Mouse (Mus musculus): ENCODE data around the gene Agpat1.

The Agpat1 gene

DNA sequence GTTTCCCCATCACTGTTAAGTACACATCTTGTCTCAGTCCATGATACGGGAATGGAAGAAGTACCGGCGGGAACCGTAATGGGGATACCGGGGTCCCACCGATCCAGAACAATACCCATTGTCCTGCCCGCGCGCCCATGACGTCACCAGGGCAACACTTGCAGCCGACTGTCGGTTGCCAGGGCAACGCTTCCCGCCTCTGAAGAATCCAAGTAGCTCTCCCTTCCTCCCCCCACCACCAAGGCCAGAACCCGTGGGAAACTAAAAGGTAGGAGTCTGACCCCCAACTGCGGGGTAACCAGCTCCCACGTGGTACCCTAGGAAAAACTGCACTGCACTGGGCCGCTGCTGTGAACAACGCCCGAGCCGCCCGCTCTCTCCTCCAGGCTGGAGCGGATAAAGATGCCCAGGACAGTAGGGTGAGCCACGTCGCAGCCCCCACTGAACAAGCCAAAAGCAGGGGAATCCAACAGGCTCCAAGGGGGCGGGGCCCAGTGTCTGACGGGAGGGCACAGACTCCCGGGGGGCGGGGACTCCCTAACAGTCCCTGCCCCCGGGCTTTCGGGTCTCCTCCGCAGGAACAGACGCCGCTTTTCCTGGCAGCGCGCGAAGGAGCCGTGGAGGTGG lies 17.2 kb upstream of the Agpat1 start:
- peak; percentile 61 to 89 for DNase-seq

DNA sequence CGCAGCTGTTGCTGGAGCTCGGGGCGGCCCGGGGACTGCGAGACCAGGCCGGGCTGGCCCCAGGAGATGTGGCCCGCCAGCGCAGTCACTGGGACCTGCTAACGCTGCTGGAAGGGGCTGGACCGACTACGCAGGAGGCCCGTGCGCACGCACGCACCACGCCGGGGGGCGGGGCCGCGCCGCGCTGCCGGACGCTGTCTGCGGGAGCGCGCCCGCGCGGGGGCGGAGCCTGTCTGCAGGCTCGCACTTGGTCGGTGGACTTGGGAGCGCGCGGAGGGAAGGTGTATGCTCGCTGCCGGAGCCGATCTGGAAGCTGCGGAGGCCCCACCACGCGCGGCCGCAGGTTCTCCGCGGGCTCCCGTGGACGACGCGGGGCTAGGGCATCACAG lies 16.6 kb upstream of the Agpat1 start:
- DNase-seq: peak; percentile 95 to 96

- no peak for DNase-seq
Observed at GRCm38 (mm10) chr17:34587814-34588213, 16.2 kb upstream of the Agpat1 start.

GRCm38 (mm10) chr17:34588767-34589166 lies 15.3 kb upstream of the Agpat1 start:
- no peak for DNase-seq

DNA sequence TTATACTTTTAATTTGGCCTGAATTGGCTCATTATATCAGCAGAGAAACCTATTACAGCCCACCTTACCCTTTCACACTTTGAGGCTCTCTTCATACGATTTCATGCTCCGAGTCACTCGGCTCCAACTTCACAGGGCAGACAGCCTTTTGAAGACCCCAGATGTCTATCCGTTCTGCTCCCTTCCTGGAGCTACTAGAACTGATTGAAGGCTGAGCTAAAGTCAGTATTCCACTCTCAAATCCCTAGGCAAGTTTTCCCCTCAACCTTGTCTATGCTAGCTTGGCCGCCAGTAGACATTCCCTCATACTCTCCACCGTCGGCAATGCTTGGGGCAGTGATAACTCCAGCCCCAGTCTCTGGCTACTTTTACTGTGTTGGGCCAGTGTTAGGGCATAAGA lies 14.9 kb upstream of the Agpat1 start:
- DNase-seq: no peak

GRCm38 (mm10) chr17:34589681-34590101 lies 14.4 kb upstream of the Agpat1 start, which contains the start of gene Gpsm3:
Gene Gpsm3, plus strand, starts transcription at chr17:34589806.
- DNase-seq: peak; percentile 54 to 78

- DNase-seq: no peak
Observed at GRCm38 (mm10) chr17:34590154-34590987, 13.7 kb upstream of the Agpat1 start.

DNA sequence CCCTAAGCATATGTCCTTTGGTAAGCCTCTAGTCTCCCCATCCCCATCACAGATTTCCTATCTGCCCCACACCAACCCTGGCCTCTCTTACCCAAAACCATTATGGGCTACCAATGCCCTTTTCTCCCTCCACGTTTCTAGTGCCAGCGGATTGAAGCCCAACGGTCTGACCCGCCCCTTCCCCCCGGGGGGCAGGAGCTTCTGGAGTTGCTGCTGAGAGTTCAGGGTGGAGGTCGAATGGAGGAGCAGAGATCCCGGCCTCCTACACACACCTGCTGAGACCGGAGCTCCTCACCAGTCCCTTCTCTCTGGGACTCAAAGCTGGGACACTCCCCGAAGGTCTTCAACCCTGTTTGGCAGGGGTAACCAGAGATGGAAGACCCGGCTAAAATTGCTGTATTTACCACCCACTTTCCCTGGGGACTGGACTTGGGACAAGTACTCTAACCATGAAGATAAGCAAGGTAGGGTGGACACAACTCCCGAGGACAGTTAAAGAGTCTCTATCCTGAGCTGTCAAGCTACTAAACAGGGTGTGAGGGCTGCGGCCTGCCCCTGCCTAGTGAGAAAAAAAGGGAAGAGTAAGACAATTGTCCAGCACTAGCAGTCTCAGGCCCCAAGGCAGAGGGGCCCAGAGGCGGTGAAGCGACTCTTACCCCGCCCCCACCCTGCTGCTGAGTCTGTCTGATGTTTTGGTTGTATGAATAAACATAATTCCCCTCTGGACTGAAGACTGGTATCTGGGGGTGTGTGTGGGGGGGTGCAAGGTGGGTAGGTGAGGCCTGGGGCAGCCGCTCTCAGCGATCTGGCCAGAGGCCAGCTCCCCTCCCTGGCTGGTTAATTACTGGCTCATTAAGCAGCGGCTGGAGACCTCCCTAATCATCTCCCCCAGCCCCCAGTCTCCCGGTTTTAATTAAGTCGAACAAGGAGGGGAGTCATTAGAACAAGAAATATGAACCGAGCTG lies 12.8 kb upstream of the Agpat1 start, which contains the start of gene Pbx2:
Gene Pbx2 (plus strand): TSS at position 238 of the 965 bp plus-strand sequence.
- peak in 1 of 2 experiments; percentile 16 for DNase-seq

GRCm38 (mm10) chr17:34591994-34592375 lies 12.1 kb upstream of the Agpat1 start:
- DNase-seq: peak; percentile 79 to 80

DNA sequence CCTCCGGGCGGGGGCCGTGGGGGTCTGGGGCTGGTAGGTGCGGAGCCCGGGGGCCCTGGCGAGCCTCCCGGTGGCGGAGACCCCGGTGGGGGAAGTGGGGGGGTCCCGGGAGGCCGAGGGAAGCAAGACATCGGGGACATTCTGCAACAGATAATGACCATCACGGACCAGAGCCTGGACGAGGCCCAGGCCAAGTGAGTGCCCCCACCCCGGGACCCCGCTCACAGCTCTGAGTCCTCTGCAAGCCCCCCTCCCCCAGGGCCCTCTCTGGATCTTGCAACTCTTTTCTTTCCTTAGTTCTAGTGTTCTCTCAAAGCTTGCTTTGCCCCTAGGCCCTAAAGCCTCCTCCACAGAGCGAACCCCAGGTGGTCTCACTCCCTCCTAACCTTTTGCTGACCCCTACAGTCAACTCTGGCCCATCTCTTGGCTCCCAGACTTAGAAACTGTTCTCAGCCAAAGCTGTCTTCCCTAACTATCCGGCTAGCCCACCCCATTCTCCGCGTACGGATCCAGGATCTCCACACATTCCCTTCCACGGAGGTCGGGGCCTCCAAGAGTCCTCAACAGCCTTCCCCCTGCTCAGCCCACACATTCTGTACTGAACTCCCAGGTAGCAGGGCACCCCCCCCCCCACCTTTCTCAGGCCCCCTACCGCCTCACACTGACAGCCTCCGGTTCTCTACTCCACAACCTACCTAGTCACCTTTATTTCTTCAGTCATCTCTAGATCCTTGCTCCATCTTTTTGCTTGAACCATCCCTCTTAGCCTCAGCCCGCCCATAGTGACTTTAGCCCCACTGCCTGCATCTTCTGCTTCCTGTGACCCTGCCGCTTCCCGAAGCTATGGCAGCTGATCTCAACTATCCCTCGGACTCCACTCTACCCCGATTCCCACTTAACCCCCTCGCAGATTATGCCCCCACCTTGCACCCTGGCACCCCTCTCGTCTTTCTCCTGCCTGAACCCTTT lies 11.2 kb upstream of the Agpat1 start:
- DNase-seq: peak in 1 of 2 experiments; percentile 57

- no peak for DNase-seq
Observed at GRCm38 (mm10) chr17:34593752-34594525, 10.1 kb upstream of the Agpat1 start.

DNA sequence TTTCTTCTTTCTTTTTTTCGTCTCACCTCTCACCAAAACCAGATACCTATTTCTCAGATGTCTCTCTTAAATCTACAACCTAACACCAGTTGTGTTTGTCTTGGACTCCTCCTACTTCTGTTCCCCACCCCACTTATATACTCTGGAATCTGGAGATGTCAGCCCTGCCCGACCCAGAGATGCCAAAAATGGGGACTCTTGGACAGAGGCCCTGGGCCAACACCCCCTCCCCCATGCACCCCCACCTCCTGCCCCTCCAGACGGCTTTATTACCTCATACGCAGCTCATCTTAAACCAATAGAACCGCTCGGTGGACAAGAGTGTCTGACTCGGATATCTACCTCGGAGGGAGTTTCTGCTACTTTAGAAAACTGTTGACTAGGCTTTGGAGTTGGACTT lies 8.0 kb upstream of the Agpat1 start:
- DNase-seq: no peak

DNA sequence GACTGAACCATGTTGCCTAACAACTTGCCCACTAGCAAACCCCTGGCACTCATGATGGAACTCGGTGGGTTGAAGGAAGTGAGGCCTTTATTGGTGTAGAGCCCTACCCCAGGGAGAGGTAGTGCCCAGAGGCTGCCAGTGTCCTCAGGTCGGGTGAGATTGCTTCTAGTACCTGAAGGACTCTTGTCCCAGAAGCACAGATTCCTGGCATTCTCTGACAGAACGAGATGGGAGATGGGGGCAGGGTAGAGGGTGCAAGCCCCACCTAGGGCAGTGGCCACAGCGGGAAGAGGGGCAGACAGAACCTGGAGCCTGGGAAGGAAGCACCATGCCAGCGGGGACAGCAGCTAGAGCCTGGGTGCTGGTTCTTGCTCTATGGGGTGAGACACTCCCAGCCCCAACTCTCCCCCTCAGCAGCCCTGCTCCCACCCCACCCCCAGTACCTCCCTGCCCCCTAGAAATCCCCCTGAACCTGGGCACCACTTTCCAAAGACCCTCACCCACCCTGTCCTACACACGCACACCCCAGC lies 6.4 kb upstream of the Agpat1 start, which contains the start of gene Ager:
Gene Ager (plus strand): TSS at position 297 of the 530 bp plus-strand sequence.
- no peak for DNase-seq

DNA sequence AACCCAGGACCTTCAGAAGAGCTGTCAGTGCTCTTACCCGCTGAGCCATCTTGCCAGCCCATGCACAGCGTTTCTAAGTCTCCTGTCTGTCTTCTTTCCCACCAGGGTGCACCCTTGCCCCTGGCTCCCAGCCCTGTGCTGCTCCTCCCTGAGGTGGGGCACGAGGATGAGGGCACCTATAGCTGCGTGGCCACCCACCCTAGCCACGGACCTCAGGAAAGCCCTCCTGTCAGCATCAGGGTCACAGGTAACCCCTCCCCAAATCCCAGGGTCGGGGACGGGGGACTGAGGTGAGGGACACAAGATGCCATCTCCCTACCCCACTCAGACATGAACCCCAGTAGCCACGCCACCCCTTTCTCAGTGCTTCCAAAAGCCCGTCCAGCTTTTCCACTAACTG lies 4.2 kb upstream of the Agpat1 start:
- peak in 1 of 2 experiments; percentile 3 for DNase-seq

GRCm38 (mm10) chr17:34601796-34602195 lies 2.3 kb upstream of the Agpat1 start:
- no peak for DNase-seq

GRCm38 (mm10) chr17:34603375-34604060 lies 544 bp upstream of the Agpat1 start, which contains the start of gene Rnf5:
Gene Rnf5, minus strand, starts transcription at chr17:34603690.
- DNase-seq: peak; percentile 91 to 99

DNA sequence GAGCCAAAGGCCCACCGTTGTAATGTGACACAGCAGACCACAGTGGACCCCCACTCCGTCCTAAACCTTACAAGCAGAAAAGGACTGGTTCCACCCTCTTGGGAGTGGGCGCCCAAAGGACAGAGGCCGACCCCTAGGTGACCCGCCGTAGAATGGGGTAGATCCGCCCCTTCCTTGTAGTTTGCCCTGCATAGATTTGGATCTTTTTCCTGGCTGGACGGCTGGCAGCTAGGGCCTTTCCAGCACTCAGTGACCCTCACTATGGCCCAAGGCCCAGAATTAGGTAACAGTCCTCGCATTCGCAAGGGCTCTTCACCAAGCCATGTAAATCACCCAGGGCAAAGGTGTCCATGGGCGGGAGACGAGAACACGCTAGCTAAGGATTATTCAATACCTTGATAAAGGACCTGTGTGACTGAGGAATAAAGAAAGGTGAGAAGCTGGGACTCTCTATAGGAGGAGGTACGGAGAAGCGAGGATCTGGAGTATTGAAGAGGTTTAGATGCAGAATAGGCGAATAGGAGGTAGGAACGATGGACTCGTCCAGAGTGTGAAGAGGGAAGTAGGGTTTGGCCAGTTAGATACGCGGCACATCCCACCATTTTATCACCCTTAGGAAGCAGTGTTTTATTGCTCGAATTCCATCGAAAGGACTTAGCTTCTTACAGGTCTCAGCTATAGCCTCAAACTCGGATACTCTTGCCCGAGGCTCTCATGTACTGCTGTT lies 612 bp downstream of the Agpat1 start:
- DNase-seq: no peak

DNA sequence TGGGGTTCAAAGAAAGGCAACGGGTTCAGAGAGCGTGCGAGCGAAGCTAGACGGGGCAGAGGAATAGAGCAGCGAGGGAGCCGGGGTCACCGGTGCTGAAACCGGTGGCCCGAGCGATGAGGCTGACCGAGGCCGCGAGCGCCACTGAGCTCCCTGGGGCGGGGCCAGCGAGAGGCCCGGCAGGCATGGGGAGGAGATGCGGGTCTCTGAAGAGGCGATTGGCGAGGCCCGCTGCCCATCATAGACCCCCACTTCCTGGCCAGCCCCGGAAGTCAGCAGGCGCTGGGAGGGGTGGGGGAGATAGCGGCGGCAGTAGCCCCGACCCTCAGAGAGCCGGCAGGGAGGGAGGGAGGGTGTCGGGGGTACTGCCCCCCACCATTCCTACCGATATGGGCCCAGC lies 1.5 kb downstream of the Agpat1 start:
- DNase-seq: peak; percentile 93 to 94

Measured in thymus, adult 18-20 months (tissue).